Mouse (Mus musculus): ENCODE results near the gene Frmd4b. TPM values are rescaled to one million over a fixed set of nuclear protein-coding genes. Genes with fewer than 3 reads are reported as not detected.
"Not testable (repeated sequence)": the region's sequence is repeated elsewhere in the genome, so short reads cannot be mapped to it uniquely, and the experiment has no call there.

Frmd4b gene
- polyA plus RNA-seq, 1 experiment = 6.8 TPM

DNA sequence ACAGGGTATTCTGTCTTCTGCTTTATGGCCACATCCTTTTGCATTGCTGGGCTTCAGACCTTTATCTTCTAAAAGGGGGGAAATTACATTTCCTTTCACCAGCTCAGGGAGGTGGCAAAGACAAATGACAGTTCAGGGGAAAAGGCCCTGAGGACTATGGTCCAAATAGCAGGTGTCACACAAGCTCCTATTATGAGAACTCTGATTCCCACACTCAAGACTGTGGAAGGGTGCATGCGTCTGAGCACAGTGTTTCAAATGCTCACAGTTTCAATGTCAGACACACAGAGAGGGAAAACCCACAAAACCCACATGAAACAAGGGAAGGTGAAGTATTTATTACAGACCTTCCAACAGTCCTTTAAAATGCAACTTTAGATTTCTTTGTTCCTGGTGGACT, 246.9 kb downstream of the Frmd4b start:
- TF ChIP-seq POLR2A (IDR thresholded peaks at IDR 0.05; ENCODE audit: control insufficient read depth, low read depth, low read length) (no peak), CTCF (IDR thresholded peaks at IDR 0.05; ENCODE audit: control insufficient read depth, insufficient read depth, insufficient replicate concordance, low read depth, low read length) (no peak)
- Histone ChIP-seq H3K36me3 (ENCODE audit: control insufficient read depth, insufficient read depth, low read length) (no peaks in the 10 kb centered on the region), H3K27me3 (ENCODE audit: control insufficient read depth, insufficient read depth, low read length) (no peaks in the 10 kb centered on the region), H3K4me3 (ENCODE audit: control insufficient read depth, low read depth, low read length) (no peak overlapping the region), H3K4me1 (ENCODE audit: control insufficient read depth, insufficient read depth, low read length) (no peaks in the 10 kb centered on the region), H3K27ac (ENCODE audit: control insufficient read depth, insufficient read depth, low read depth, low read length) (no peak overlapping the region)

DNA sequence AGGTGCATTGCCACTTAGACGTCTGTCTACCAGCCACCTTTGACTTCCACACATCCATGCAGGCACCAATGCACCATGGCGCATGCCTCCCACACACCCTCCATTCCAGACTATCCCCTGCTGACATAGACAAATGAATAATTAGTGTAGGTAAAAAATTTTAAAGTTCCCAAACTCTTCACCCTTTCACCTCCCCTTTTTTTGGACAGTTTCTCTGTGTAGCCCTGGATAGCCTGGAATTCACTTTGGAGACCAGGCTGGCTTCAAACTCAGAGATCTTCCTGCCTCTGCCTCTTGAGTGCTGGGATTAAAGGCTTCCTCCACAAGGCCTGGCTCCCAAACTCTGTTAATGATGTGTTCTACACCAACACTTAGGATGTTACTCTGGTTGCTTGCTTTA, 253.5 kb downstream of the Frmd4b start:
- TF ChIP-seq CTCF (IDR thresholded peaks at IDR 0.05; ENCODE audit: control insufficient read depth, insufficient read depth, insufficient replicate concordance, low read depth, low read length) (no peak), POLR2A (IDR thresholded peaks at IDR 0.05; ENCODE audit: control insufficient read depth, low read depth, low read length) (no peak)
- Histone ChIP-seq H3K27ac (ENCODE audit: control insufficient read depth, insufficient read depth, low read depth, low read length) (no peak overlapping the region), H3K27me3 (ENCODE audit: control insufficient read depth, insufficient read depth, low read length) (no peaks in the 10 kb centered on the region), H3K36me3 (ENCODE audit: control insufficient read depth, insufficient read depth, low read length) (no peaks in the 10 kb centered on the region), H3K4me1 (ENCODE audit: control insufficient read depth, insufficient read depth, low read length) (no peaks in the 10 kb centered on the region), H3K4me3 (ENCODE audit: control insufficient read depth, low read depth, low read length) (no peak overlapping the region)

DNA sequence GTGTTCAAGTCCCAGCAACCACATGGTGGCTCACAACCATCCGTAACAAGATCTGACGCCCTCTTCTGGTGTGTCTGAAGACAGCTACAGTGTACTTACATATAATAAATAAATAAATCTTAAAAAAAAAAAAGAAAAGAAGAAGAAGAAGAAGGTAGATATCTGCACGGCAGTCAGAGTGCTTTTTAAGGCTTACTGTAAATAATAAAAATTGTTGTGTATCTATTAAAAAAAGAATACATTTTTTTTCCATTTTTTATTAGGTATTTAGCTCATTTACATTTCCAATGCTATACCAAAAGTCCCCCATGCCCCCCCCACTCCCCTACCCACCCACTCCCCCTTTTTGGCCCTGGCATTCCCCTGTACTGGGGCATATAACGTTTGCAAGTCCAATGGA, 259.7 kb downstream of the Frmd4b start:
- H3K27me3 ChIP-seq (ENCODE audit: control insufficient read depth, insufficient read depth, low read length); H3K36me3 ChIP-seq (ENCODE audit: control insufficient read depth, insufficient read depth, low read length); H3K27ac ChIP-seq (ENCODE audit: control insufficient read depth, insufficient read depth, low read depth, low read length); H3K4me1 ChIP-seq (ENCODE audit: control insufficient read depth, insufficient read depth, low read length); H3K4me3 ChIP-seq (ENCODE audit: control insufficient read depth, low read depth, low read length): not testable (repeated sequence)

DNA sequence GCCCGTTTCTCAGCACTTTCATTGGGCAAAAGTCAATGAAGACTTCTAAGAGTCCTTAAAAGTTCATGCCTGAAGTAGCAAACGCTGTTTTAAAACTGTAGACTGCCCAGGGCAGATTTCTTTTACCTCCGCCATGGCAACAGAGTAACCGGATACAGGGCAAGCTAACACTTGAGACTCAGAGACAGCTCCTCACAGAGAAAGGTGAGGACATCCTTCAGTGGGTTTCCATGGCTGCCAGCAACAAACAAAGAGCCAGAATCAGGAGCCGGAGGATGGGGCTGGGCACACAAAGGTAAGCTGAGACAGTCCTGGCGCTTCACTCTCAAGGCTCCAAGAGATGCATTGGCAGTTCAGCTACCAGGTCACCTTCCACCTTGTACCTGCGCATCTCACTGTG, 260.7 kb downstream of the Frmd4b start:
- no peaks in the 10 kb centered on the region for H3K27me3 ChIP-seq (ENCODE audit: control insufficient read depth, insufficient read depth, low read length)
- H3K36me3 ChIP-seq (ENCODE audit: control insufficient read depth, insufficient read depth, low read length) = no peaks in the 10 kb centered on the region
- no peak for TF ChIP-seq POLR2A (IDR thresholded peaks at IDR 0.05; ENCODE audit: control insufficient read depth, low read depth, low read length)
- no peak for TF ChIP-seq CTCF (IDR thresholded peaks at IDR 0.05; ENCODE audit: control insufficient read depth, insufficient read depth, insufficient replicate concordance, low read depth, low read length)
- no peak overlapping the region for H3K4me3 ChIP-seq (ENCODE audit: control insufficient read depth, low read depth, low read length)
- H3K4me1 ChIP-seq (ENCODE audit: control insufficient read depth, insufficient read depth, low read length) = no peaks in the 10 kb centered on the region
- no peak overlapping the region for H3K27ac ChIP-seq (ENCODE audit: control insufficient read depth, insufficient read depth, low read depth, low read length)

DNA sequence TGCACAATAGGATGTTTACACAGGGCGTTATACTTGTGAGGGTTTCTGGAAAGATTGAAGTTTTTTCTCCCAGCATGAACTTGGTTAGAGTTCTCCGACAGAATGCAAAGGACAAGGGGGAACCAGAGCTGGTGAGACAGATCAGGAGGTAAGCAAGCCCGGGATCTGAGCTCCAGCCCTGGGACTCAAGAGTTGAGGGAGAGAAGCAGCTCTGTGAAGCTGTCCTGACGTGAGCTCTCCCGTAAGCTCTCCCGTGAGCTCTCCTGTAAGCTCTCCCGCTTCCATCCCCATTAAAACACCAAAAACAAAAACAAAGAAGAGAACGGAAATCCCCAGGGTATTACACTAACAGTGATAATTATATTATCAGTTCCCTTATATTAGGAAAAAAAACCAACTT, 262.2 kb downstream of the Frmd4b start:
- no peaks in the 10 kb centered on the region for H3K36me3 ChIP-seq (ENCODE audit: control insufficient read depth, insufficient read depth, low read length)
- H3K4me1 ChIP-seq (ENCODE audit: control insufficient read depth, insufficient read depth, low read length) = no peaks in the 10 kb centered on the region
- TF ChIP-seq CTCF (IDR thresholded peaks at IDR 0.05; ENCODE audit: control insufficient read depth, insufficient read depth, insufficient replicate concordance, low read depth, low read length) = no peak
- TF ChIP-seq POLR2A (IDR thresholded peaks at IDR 0.05; ENCODE audit: control insufficient read depth, low read depth, low read length) = no peak
- H3K27ac ChIP-seq (ENCODE audit: control insufficient read depth, insufficient read depth, low read depth, low read length) = no peak overlapping the region
- H3K27me3 ChIP-seq (ENCODE audit: control insufficient read depth, insufficient read depth, low read length) = no peaks in the 10 kb centered on the region
- H3K4me3 ChIP-seq (ENCODE audit: control insufficient read depth, low read depth, low read length) = no peak overlapping the region

DNA sequence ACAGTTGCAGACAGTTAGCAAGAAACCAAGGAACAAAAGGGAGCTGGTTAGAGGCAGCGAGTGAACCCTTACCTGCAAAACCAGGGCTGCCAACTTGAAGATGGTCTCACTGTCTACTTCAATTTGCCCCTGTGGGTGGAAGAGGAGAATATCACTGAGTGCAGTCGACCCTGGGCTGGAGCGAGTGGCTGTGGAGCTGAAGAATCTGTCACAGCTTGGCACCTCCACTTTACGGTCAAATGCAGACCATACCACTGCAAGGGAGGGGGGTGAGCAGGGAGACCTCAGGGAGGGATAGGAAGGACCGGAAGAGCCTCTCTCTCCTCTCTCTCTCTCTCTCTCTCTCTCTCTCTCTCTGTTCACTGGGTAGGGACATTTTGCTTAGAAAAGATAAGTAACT, 263.4 kb downstream of the Frmd4b start:
- no peak overlapping the region for H3K27ac ChIP-seq (ENCODE audit: control insufficient read depth, insufficient read depth, low read depth, low read length)
- no peaks in the 10 kb centered on the region for H3K27me3 ChIP-seq (ENCODE audit: control insufficient read depth, insufficient read depth, low read length)
- no peaks in the 10 kb centered on the region for H3K4me1 ChIP-seq (ENCODE audit: control insufficient read depth, insufficient read depth, low read length)
- TF ChIP-seq CTCF (IDR thresholded peaks at IDR 0.05; ENCODE audit: control insufficient read depth, insufficient read depth, insufficient replicate concordance, low read depth, low read length) = no peak
- TF ChIP-seq POLR2A (IDR thresholded peaks at IDR 0.05; ENCODE audit: control insufficient read depth, low read depth, low read length) = no peak
- no peaks in the 10 kb centered on the region for H3K36me3 ChIP-seq (ENCODE audit: control insufficient read depth, insufficient read depth, low read length)
- no peak overlapping the region for H3K4me3 ChIP-seq (ENCODE audit: control insufficient read depth, low read depth, low read length)

DNA sequence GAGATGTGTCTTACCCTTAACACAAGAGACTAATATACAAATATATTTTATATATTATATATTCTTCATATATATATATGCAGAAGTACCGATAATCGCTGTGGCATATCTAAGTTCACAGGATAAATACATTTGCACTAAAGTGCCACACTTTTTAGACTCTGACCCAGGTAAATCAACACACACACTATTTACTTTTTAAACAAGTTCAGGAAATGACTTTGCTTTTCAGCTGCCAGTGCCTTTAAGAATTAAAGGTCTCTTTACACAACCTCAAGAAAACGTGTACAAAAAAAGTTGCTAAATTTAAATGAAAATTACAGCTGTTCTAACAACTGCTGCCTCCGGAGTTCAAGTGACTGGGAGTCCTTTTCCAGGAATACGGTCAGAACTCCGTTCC, 264.0 kb downstream of the Frmd4b start:
- no peak overlapping the region for H3K27ac ChIP-seq (ENCODE audit: control insufficient read depth, insufficient read depth, low read depth, low read length)
- no peaks in the 10 kb centered on the region for H3K4me1 ChIP-seq (ENCODE audit: control insufficient read depth, insufficient read depth, low read length)
- H3K36me3 ChIP-seq (ENCODE audit: control insufficient read depth, insufficient read depth, low read length) = no peaks in the 10 kb centered on the region
- H3K4me3 ChIP-seq (ENCODE audit: control insufficient read depth, low read depth, low read length) = no peak overlapping the region
- H3K27me3 ChIP-seq (ENCODE audit: control insufficient read depth, insufficient read depth, low read length) = no peaks in the 10 kb centered on the region
- no peak for TF ChIP-seq CTCF (IDR thresholded peaks at IDR 0.05; ENCODE audit: control insufficient read depth, insufficient read depth, insufficient replicate concordance, low read depth, low read length)
- TF ChIP-seq POLR2A (IDR thresholded peaks at IDR 0.05; ENCODE audit: control insufficient read depth, low read depth, low read length) = no peak

DNA sequence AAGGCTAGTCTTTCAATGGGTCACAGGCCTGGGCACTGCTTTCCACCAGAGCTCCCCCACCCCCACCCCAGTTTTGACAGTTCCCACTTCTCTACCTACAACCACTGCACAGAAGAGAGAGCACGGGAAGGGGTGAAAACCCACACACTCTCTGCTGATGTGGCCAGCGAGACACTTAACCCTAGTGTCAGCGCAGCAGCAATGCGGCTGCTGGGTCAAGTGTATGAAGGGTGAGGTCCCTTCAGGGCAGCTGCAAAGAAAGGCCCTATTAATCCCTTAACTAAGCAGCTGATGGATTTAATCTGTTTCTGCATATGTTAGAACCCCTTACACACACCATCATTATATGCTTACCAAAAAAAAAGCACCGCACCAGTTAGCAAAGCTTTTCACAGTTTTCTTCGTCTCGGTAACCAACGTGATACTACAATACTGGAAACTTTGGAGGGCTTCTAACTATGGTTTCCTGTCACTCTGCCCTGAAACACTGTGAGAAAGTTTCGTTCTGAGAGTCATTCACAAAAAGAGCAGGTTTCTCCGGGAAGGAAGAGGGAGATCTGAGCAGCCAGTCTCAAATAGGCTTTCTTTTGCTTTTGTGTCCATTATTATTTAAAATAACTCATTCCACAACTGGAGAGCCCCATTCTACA, 264.7 kb downstream of the Frmd4b start:
- Histone ChIP-seq H3K36me3 (ENCODE audit: control insufficient read depth, insufficient read depth, low read length) (no peaks in the 10 kb centered on the region), H3K4me3 (ENCODE audit: control insufficient read depth, low read depth, low read length) (no peak overlapping the region), H3K27ac (ENCODE audit: control insufficient read depth, insufficient read depth, low read depth, low read length) (no peak overlapping the region), H3K27me3 (ENCODE audit: control insufficient read depth, insufficient read depth, low read length) (no peaks in the 10 kb centered on the region), H3K4me1 (ENCODE audit: control insufficient read depth, insufficient read depth, low read length) (no peaks in the 10 kb centered on the region)
- TF ChIP-seq CTCF (IDR thresholded peaks at IDR 0.05; ENCODE audit: control insufficient read depth, insufficient read depth, insufficient replicate concordance, low read depth, low read length) = no peak
- no peak for TF ChIP-seq POLR2A (IDR thresholded peaks at IDR 0.05; ENCODE audit: control insufficient read depth, low read depth, low read length)
